Mouse (Mus musculus): Measurements from ENCODE around the gene Rpl6.

- TF ChIP-seq CTCF (IDR thresholded peaks at IDR 0.05; ENCODE audit: low read depth) (no peak), EP300 (IDR thresholded peaks at IDR 0.05; ENCODE audit: low read depth) (no peak)
These were observed 15.9 kb downstream of the Rpl6 start, which contains the start of gene Hectd4 for GRCm38 (mm10) chr5:121219980-121220731.
